Mouse (Mus musculus) spleen, postnatal 14 days (tissue): ENCODE measurements around the gene Ppp1r26.

Experiments
- DNase-seq, 2 experiments: peaks; one replicate each; pipeline ENCODE4 v3.0.0; 2021 to 2022; ENCODE audit warnings: low spot score in 2 of 2

Ppp1r26 gene

GRCm38 (mm10) chr2:28496671-28497070 is 50.1 kb downstream of the Ppp1r26 start, which contains the start of gene Gbgt1:
TSS of gene Gbgt1 (plus strand) at chr2:28496891.
- no peak for DNase-seq

DNA sequence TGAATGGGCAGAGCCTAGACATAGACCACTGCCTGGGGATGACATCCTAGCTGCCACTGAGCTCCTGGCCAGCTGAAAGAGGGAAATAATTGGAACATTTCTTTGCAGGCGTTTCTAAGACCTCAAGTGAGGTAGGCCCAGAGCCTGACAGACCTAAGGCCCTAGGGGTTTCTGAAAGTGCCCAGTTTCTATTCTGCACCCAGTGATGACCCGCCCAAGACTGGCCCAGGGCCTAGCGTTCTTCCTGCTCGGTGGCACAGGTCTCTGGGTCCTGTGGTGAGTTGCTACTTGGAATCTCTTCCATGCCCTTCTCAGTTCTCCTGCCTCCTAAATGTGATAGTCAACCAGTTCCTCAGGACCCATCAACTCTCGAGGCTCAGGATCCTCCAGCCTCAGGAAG is 51.0 kb downstream of the Ppp1r26 start:
- DNase-seq, result no peak

DNA sequence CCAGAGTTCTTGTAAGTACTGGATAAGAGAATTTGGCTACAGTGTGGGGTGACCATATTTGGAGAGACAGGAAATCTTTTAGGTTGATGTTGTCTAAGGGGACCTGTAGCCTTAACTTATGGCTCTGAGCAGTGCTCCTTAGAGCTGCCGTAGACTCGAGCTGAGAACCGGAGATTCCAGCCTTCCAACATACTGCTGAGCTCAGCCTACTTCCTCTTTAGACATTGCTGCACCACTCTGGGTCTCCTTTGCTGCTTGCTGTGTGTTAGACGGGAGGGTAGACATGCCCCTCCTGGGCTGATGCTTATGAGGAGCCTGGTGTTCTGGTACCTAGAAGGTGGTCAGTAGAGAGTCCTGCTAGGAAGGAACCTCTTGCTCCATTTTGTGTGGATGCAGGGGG is 51.8 kb downstream of the Ppp1r26 start:
- DNase-seq, result no peak

DNA sequence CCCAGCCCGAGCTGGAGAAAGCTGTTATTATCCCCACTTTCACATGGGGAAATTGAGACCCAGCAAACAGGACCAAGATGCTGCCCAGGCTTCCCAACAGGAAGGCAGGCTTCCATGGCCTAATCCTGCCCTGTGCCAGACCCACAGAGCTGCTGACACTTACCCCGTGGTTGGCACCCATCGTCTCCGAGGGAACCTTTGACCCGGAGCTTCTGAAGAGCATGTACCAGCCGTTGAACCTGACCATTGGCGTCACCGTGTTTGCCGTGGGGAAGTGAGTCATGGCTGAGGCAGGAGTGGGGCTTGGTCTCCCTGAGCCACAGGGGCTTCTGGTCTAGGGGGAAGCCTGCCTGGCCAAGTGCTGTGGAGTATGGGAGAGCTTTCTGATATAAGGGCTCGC is 56.4 kb downstream of the Ppp1r26 start:
- no peak for DNase-seq

DNA sequence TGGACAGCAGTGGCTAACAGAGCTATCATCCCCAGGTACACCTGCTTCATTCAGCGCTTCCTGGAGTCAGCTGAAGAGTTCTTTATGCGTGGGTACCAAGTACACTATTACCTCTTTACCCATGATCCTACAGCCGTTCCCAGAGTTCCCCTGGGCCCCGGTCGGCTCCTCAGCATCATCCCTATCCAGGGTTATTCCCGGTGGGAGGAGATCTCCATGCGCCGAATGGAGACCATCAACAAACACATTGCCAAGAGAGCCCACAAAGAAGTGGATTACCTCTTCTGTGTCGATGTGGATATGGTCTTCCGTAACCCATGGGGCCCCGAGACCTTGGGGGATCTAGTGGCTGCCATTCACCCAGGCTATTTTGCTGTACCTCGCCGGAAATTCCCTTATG is 58.1 kb downstream of the Ppp1r26 start:
- no peak for DNase-seq
